Mouse (Mus musculus): ENCODE data around the gene P2rx5. TPM values are rescaled to one million over a fixed set of nuclear protein-coding genes. Genes with fewer than 3 reads are reported as not detected.

P2rx5 gene
- polyA plus RNA-seq, 1 experiment = 1.9 TPM

- DNase-seq = no peak
- peaks cover 18% of the 10 kb centered on the region for H3K4me1 ChIP-seq (replicated peaks; ENCODE audit: control insufficient read depth, insufficient read depth, low read length)
- 24% methylated on average over 6 of the region's 6 CpGs for WGBS
Observed at GRCm38 (mm10) chr11:73136587-73136986, 23.6 kb upstream of the P2rx5 start.

GRCm38 (mm10) chr11:73137116-73137515 lies 23.1 kb upstream of the P2rx5 start:
- Histone ChIP-seq H3K4me1 (replicated peaks; ENCODE audit: control insufficient read depth, insufficient read depth, low read length) (peaks cover 18% of the 10 kb centered on the region), H3K27ac (ENCODE audit: control insufficient read depth, insufficient read depth, low read length) (no peak overlapping the region), H3K4me3 (ENCODE audit: control insufficient read depth, insufficient read depth, low read length) (peak overlapping the region; percentile 77), H3K27me3 (ENCODE audit: control insufficient read depth, insufficient read depth, low read length) (no peaks in the 10 kb centered on the region), H3K36me3 (ENCODE audit: control insufficient read depth, insufficient read depth, low read length) (no peaks in the 10 kb centered on the region)
- TF ChIP-seq CTCF (IDR thresholded peaks at IDR 0.05; ENCODE audit: borderline replicate concordance, control insufficient read depth, extremely low read depth, insufficient read depth, low read length, poor library complexity) = no peak
- TF ChIP-seq POLR2A (IDR thresholded peaks at IDR 0.05; ENCODE audit: control insufficient read depth, extremely low read depth, insufficient read depth, low read length, poor library complexity) = no peak; the same call in 1 of the 2 replicates
- WGBS = 2% methylated on average over 11 of the region's 11 CpGs
- peak; percentile 20 for DNase-seq

More at GRCm38 (mm10) chr11:73136587-73136986, 23.6 kb upstream of the P2rx5 start:
- no peaks in the 10 kb centered on the region for H3K36me3 ChIP-seq (ENCODE audit: control insufficient read depth, insufficient read depth, low read length)
- no peak overlapping the region for H3K27ac ChIP-seq (ENCODE audit: control insufficient read depth, insufficient read depth, low read length)
- H3K4me3 ChIP-seq (ENCODE audit: control insufficient read depth, insufficient read depth, low read length) = peak overlapping the region; percentile 17; the same call in 1 of the 2 replicates
- H3K27me3 ChIP-seq (ENCODE audit: control insufficient read depth, insufficient read depth, low read length) = no peaks in the 10 kb centered on the region
- TF ChIP-seq POLR2A (IDR thresholded peaks at IDR 0.05; ENCODE audit: control insufficient read depth, extremely low read depth, insufficient read depth, low read length, poor library complexity) (no peak), CTCF (IDR thresholded peaks at IDR 0.05; ENCODE audit: borderline replicate concordance, control insufficient read depth, extremely low read depth, insufficient read depth, low read length, poor library complexity) (no peak)

GRCm38 (mm10) chr11:73137591-73138501 lies 22.4 kb upstream of the P2rx5 start, which contains the start of gene Haspin:
Gene Haspin (minus strand): TSS chr11:73138294.
- Histone ChIP-seq H3K4me1 (replicated peaks; ENCODE audit: control insufficient read depth, insufficient read depth, low read length) (peaks cover 18% of the 10 kb centered on the region), H3K27ac (ENCODE audit: control insufficient read depth, insufficient read depth, low read length) (no peak within 1 kb of the TSS), H3K4me3 (ENCODE audit: control insufficient read depth, insufficient read depth, low read length) (peak within 1 kb of the TSS; percentile 77), H3K36me3 (ENCODE audit: control insufficient read depth, insufficient read depth, low read length) (no peaks in the 10 kb centered on the region), H3K27me3 (ENCODE audit: control insufficient read depth, insufficient read depth, low read length) (no peaks in the 10 kb centered on the region)
- peak; percentile 94 for DNase-seq
- under 1% methylated on average over 84 of the region's 84 CpGs for WGBS
- TF ChIP-seq POLR2A (IDR thresholded peaks at IDR 0.05; ENCODE audit: control insufficient read depth, extremely low read depth, insufficient read depth, low read length, poor library complexity) = peak; percentile 44; the same call in 1 of the 2 replicates
- peak; percentile 99 for TF ChIP-seq CTCF (IDR thresholded peaks at IDR 0.05; ENCODE audit: borderline replicate concordance, control insufficient read depth, extremely low read depth, insufficient read depth, low read length, poor library complexity)

- DNase-seq = no peak
- WGBS = 93% methylated on average over 1 of the region's 1 CpGs
Observed at GRCm38 (mm10) chr11:73144261-73144681, 15.9 kb upstream of the P2rx5 start.

GRCm38 (mm10) chr11:73146026-73146974 lies 13.9 kb upstream of the P2rx5 start:
- no peaks in the 10 kb centered on the region for H3K27me3 ChIP-seq (ENCODE audit: control insufficient read depth, insufficient read depth, low read length)
- H3K27ac ChIP-seq (ENCODE audit: control insufficient read depth, insufficient read depth, low read length) = no peak overlapping the region
- DNase-seq = no peak
- no peaks in the 10 kb centered on the region for H3K4me1 ChIP-seq (replicated peaks; ENCODE audit: control insufficient read depth, insufficient read depth, low read length)
- WGBS = 89% methylated on average over 11 of the region's 11 CpGs
- H3K36me3 ChIP-seq (ENCODE audit: control insufficient read depth, insufficient read depth, low read length) = no peaks in the 10 kb centered on the region
- no peak for TF ChIP-seq POLR2A (IDR thresholded peaks at IDR 0.05; ENCODE audit: control insufficient read depth, extremely low read depth, insufficient read depth, low read length, poor library complexity)
- no peak for TF ChIP-seq CTCF (IDR thresholded peaks at IDR 0.05; ENCODE audit: borderline replicate concordance, control insufficient read depth, extremely low read depth, insufficient read depth, low read length, poor library complexity)
- H3K4me3 ChIP-seq (ENCODE audit: control insufficient read depth, insufficient read depth, low read length) = no peak overlapping the region

More at GRCm38 (mm10) chr11:73144261-73144681, 15.9 kb upstream of the P2rx5 start:
- Histone ChIP-seq H3K27ac (ENCODE audit: control insufficient read depth, insufficient read depth, low read length) (no peak overlapping the region), H3K4me3 (ENCODE audit: control insufficient read depth, insufficient read depth, low read length) (no peak overlapping the region), H3K36me3 (ENCODE audit: control insufficient read depth, insufficient read depth, low read length) (no peaks in the 10 kb centered on the region), H3K27me3 (ENCODE audit: control insufficient read depth, insufficient read depth, low read length) (no peaks in the 10 kb centered on the region), H3K4me1 (replicated peaks; ENCODE audit: control insufficient read depth, insufficient read depth, low read length) (no peaks in the 10 kb centered on the region)
- TF ChIP-seq CTCF (IDR thresholded peaks at IDR 0.05; ENCODE audit: borderline replicate concordance, control insufficient read depth, extremely low read depth, insufficient read depth, low read length, poor library complexity) (no peak), POLR2A (IDR thresholded peaks at IDR 0.05; ENCODE audit: control insufficient read depth, extremely low read depth, insufficient read depth, low read length, poor library complexity) (no peak)

GRCm38 (mm10) chr11:73146975-73147365 lies 13.3 kb upstream of the P2rx5 start:
- H3K27ac ChIP-seq (ENCODE audit: control insufficient read depth, insufficient read depth, low read length) = no peak overlapping the region
- no peak overlapping the region for H3K4me3 ChIP-seq (ENCODE audit: control insufficient read depth, insufficient read depth, low read length)
- H3K4me1 ChIP-seq (replicated peaks; ENCODE audit: control insufficient read depth, insufficient read depth, low read length) = no peaks in the 10 kb centered on the region
- no peak for TF ChIP-seq POLR2A (IDR thresholded peaks at IDR 0.05; ENCODE audit: control insufficient read depth, extremely low read depth, insufficient read depth, low read length, poor library complexity)
- no peak for TF ChIP-seq CTCF (IDR thresholded peaks at IDR 0.05; ENCODE audit: borderline replicate concordance, control insufficient read depth, extremely low read depth, insufficient read depth, low read length, poor library complexity)
- H3K27me3 ChIP-seq (ENCODE audit: control insufficient read depth, insufficient read depth, low read length) = no peaks in the 10 kb centered on the region
- 77% methylated on average over 7 of the region's 7 CpGs for WGBS
- H3K36me3 ChIP-seq (ENCODE audit: control insufficient read depth, insufficient read depth, low read length) = no peaks in the 10 kb centered on the region
- no peak for DNase-seq
